Mouse (Mus musculus) MEL (cell line): ENCODE data around the gene Tatdn2. TPM values are rescaled to one million over a fixed set of nuclear protein-coding genes. Genes with fewer than 3 reads are reported as not detected.
A peak's percentile ranks its signal among the peaks of the same experiment; 100 is the strongest.

Experiments used
- DNase-seq: peaks from one replicate; pipeline ENCODE4 v3.0.0; 2011; ENCODE audit warnings: low read depth, low spot score
- H3K27ac ChIP-seq: 2 replicates; pipeline ENCODE4 v1.5.1; 2012; ENCODE audit warnings: low read depth, mild to moderate bottlenecking, control low read depth, low read length, moderate library complexity; ENCODE audit not compliant: control insufficient read depth
- H3K27me3 ChIP-seq, 2 experiments: fragments of 150-350 bp in 1 of 2; sonication (generic) in 1 of 2; 2 replicates each; pipeline ENCODE4 v1.6.1; 2012; ENCODE audit warnings: low read length in 2 of 2, mild to moderate bottlenecking in 2 of 2, improper control_type of control experiment in 1 of 2, moderate library complexity in 1 of 2; ENCODE audit not compliant: insufficient read depth in 2 of 2, control insufficient read depth in 1 of 2
- H3K36me3 ChIP-seq, 2 experiments: 2 replicates each; pipeline ENCODE4 v1.6.1; 2012 to 2014; ENCODE audit warnings: low read length in 2 of 2, improper control_type of control experiment in 1 of 2, inconsistent platforms in 1 of 2, mild to moderate bottlenecking in 1 of 2; ENCODE audit not compliant: insufficient read depth in 2 of 2, control insufficient read depth in 1 of 2
- H3K4me1 ChIP-seq, 2 experiments: fragments of 150-350 bp in 1 of 2; sonication (generic) in 1 of 2; 2 replicates each; pipeline ENCODE4 v1.6.1; 2012; ENCODE audit warnings: low read length in 2 of 2, improper control_type of control experiment in 1 of 2, mild to moderate bottlenecking in 1 of 2; ENCODE audit not compliant: insufficient read depth in 2 of 2, control insufficient read depth in 1 of 2
- H3K4me3 ChIP-seq, 2 experiments: fragments of 150-350 bp in 1 of 2; sonication (generic) in 1 of 2; 2 replicates each; pipeline ENCODE4 v1.5.1; 2012; ENCODE audit warnings: low read depth in 2 of 2, low read length in 2 of 2, mild to moderate bottlenecking in 2 of 2, moderate library complexity in 2 of 2, control low read depth in 1 of 2, improper control_type of control experiment in 1 of 2; ENCODE audit not compliant: control insufficient read depth in 1 of 2, insufficient read depth in 1 of 2
- H3K79me2 ChIP-seq: 2 replicates; pipeline ENCODE4 v1.6.1; 2012; ENCODE audit warnings: mild to moderate bottlenecking, low read length, moderate library complexity; ENCODE audit not compliant: control insufficient read depth, poor library complexity, insufficient read depth
- H3K9ac ChIP-seq: 2 replicates; pipeline ENCODE4 v1.6.1; 2012; ENCODE audit warnings: low read depth, mild to moderate bottlenecking, control low read depth, low read length, moderate library complexity; ENCODE audit not compliant: control insufficient read depth, poor library complexity, severe bottlenecking
- H3K9me3 ChIP-seq: fragments of 150-350 bp; sonication (generic); replicated peaks from 2 replicates; pipeline ENCODE4 v1.6.1; 2012; ENCODE audit warnings: mild to moderate bottlenecking, low read length, improper control_type of control experiment, moderate library complexity; ENCODE audit not compliant: insufficient read depth
- CHD1 ChIP-seq: IDR thresholded peaks from 2 replicates; pipeline ENCODE4 v1.6.1; 2012; ENCODE audit warnings: low read depth, mild to moderate bottlenecking, inconsistent platforms, low read length, improper control_type of control experiment
- E2F4 ChIP-seq: IDR thresholded peaks from 2 replicates; pipeline ENCODE4 v1.6.1; 2011; ENCODE audit warnings: low read depth, low read length, improper control_type of control experiment, borderline replicate concordance
- ELF1 ChIP-seq: IDR thresholded peaks from 2 replicates; pipeline ENCODE4 v1.6.1; 2014; ENCODE audit warnings: low read depth, mild to moderate bottlenecking, inconsistent platforms, low read length, improper control_type of control experiment, moderate library complexity
- ETS1 ChIP-seq: IDR thresholded peaks from 2 replicates; pipeline ENCODE4 v1.6.1; 2012; ENCODE audit warnings: low read depth, mild to moderate bottlenecking, inconsistent platforms, low read length, improper control_type of control experiment, moderate library complexity
- GABPA ChIP-seq: IDR thresholded peaks from 2 replicates; pipeline ENCODE4 v1.6.1; 2012; ENCODE audit warnings: low read depth, mild to moderate bottlenecking, inconsistent platforms, low read length, improper control_type of control experiment, moderate library complexity
- GATA1 ChIP-seq: IDR thresholded peaks from 2 replicates; pipeline ENCODE4 v1.6.1; 2011; ENCODE audit warnings: low read depth, low read length, improper control_type of control experiment
- JUND ChIP-seq: IDR thresholded peaks from 2 replicates; pipeline ENCODE4 v1.6.1; 2011; ENCODE audit warnings: low read depth, mild to moderate bottlenecking, improper control_type of control experiment, low read length
- MAFK ChIP-seq: IDR thresholded peaks from 2 replicates; pipeline ENCODE4 v1.6.1; 2011; ENCODE audit warnings: low read depth, mild to moderate bottlenecking, low read length, improper control_type of control experiment, borderline replicate concordance
- MAZ ChIP-seq: IDR thresholded peaks from 2 replicates; pipeline ENCODE4 v1.6.1; 2012; ENCODE audit warnings: low read depth, mild to moderate bottlenecking, inconsistent platforms, low read length, improper control_type of control experiment
- MEF2A ChIP-seq: IDR thresholded peaks from 2 replicates; pipeline ENCODE4 v1.6.1; 2014; ENCODE audit warnings: low read depth, mild to moderate bottlenecking, inconsistent platforms, low read length, improper control_type of control experiment; ENCODE audit not compliant: poor library complexity, insufficient replicate concordance, severe bottlenecking; ENCODE audit errors: extremely low read depth
- MXI1 ChIP-seq: IDR thresholded peaks from 2 replicates; pipeline ENCODE4 v1.6.1; 2011; ENCODE audit warnings: mild to moderate bottlenecking, low read depth, low read length, improper control_type of control experiment
- MYB ChIP-seq: IDR thresholded peaks from 2 replicates; pipeline ENCODE4 v1.6.1; 2011; ENCODE audit warnings: mild to moderate bottlenecking, low read depth, low read length, improper control_type of control experiment
- MYC ChIP-seq: IDR thresholded peaks from 2 replicates; pipeline ENCODE4 v1.6.1; 2011; ENCODE audit warnings: low read depth, mild to moderate bottlenecking, low read length, improper control_type of control experiment, moderate library complexity
- POLR2A ChIP-seq, 2 experiments: IDR thresholded peaks; 2 replicates each; pipeline ENCODE4 v1.6.1; 2011 to 2012; ENCODE audit warnings: low read length in 2 of 2, mild to moderate bottlenecking in 2 of 2, control low read depth in 1 of 2, improper control_type of control experiment in 1 of 2, low read depth in 1 of 2, moderate library complexity in 1 of 2; ENCODE audit not compliant: control insufficient read depth in 1 of 2, insufficient read depth in 1 of 2, poor library complexity in 1 of 2
- POLR2AphosphoS2 ChIP-seq: IDR thresholded peaks from 2 replicates; pipeline ENCODE4 v1.6.1; 2011; ENCODE audit warnings: low read length, improper control_type of control experiment
- RAD21 ChIP-seq: IDR thresholded peaks from 2 replicates; pipeline ENCODE4 v1.6.1; 2011; ENCODE audit warnings: mild to moderate bottlenecking, low read depth, low read length, improper control_type of control experiment
- SMC3 ChIP-seq: IDR thresholded peaks from 2 replicates; pipeline ENCODE4 v1.6.1; 2011; ENCODE audit warnings: low read depth, low read length, improper control_type of control experiment
- TAL1 ChIP-seq: IDR thresholded peaks from 2 replicates; pipeline ENCODE4 v1.6.1; 2012; ENCODE audit warnings: mild to moderate bottlenecking, inconsistent platforms, low read length, moderate library complexity, mixed read lengths
- TCF12 ChIP-seq: IDR thresholded peaks from 2 replicates; pipeline ENCODE4 v1.6.1; 2014; ENCODE audit warnings: low read depth, mild to moderate bottlenecking, inconsistent platforms, low read length, improper control_type of control experiment, moderate library complexity
- USF1 ChIP-seq: IDR thresholded peaks from 2 replicates; pipeline ENCODE4 v1.6.1; 2014; ENCODE audit warnings: low read depth, mild to moderate bottlenecking, inconsistent platforms, low read length, improper control_type of control experiment, moderate library complexity
- ZC3H11A ChIP-seq: IDR thresholded peaks from 2 replicates; pipeline ENCODE4 v1.6.1; 2012; ENCODE audit warnings: low read depth, mild to moderate bottlenecking, inconsistent platforms, low read length, improper control_type of control experiment
- ZKSCAN1 ChIP-seq: IDR thresholded peaks from 2 replicates; pipeline ENCODE4 v1.6.1; 2012; ENCODE audit warnings: low read depth, mild to moderate bottlenecking, inconsistent platforms, low read length, improper control_type of control experiment, moderate library complexity
- polyA plus RNA-seq, 2 experiments: library from polyadenylated mRNA; stranded (reverse) in 1 of 2; unstranded in 1 of 2; fragments of >175 nt in 1 of 2; fragments of >200 nt in 1 of 2; gene quantifications; 2 replicates each; pipeline versions ENCODE4 v1.2.1 to v1.2.4; 2012; ENCODE audit warnings: low replicate concordance in 2 of 2, low read depth in 1 of 2; ENCODE audit not compliant: insufficient read length in 2 of 2, insufficient read depth in 1 of 2, missing spikeins in 1 of 2
- total RNA-seq: library from RNA; depleted of rRNA; stranded (reverse); fragments of 300-350 nt; gene quantifications from 2 replicates; pipeline ENCODE4 v1.2.3, GENCODE M21; 2012

The Tatdn2 gene
- total and polyA plus RNA-seq, 3 experiments, result 102 to 136 (median 121) TPM

DNA sequence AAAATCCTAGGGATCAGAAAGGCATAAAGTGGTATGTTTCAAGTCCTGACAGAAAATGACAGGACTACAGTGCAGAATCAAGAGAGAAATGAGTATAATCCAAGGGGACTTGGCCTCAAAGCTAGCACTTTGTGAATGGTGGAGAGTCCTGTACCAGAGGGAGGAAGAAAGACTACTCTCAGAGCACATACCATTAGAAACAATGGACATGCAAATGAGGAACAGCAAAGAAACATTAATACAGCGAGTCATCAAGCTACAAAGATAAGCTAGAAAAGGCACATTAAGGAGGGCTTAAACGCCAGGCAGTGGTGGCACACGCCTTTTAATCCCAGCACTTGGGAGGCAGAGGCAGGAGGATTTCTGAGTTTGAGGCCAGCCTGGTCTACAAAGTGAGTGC lies 34.4 kb downstream of the Tatdn2 start:
- DNase-seq, result peak; percentile 52
- no peak for TF ChIP-seq MXI1
- TF ChIP-seq USF1, result no peak
- 0 out of 2 replicates have a peak, but pooled peaks have one; percentile 46 for TF ChIP-seq GATA1
- TF ChIP-seq CHD1, result no peak
- TF ChIP-seq TCF12, result no peak
- no peak for TF ChIP-seq ETS1
- TF ChIP-seq ZC3H11A, result no peak
- TF ChIP-seq POLR2AphosphoS2, result 0 out of 2 replicates have a peak, but pooled peaks have one; percentile 53
- TF ChIP-seq MAZ, result no peak
- TF ChIP-seq POLR2A (IDR thresholded peaks at IDR 0.05; ENCODE audit: control insufficient read depth in 1 of 2, insufficient read depth in 1 of 2, low read depth in 1 of 2, low read length in 2 of 2, poor library complexity in 1 of 2), result no peak; a peak in 1 of 4 replicates
- TF ChIP-seq GABPA, result no peak
- no peak for TF ChIP-seq ELF1
- no peak for TF ChIP-seq MYB
- TF ChIP-seq JUND, result no peak

DNA sequence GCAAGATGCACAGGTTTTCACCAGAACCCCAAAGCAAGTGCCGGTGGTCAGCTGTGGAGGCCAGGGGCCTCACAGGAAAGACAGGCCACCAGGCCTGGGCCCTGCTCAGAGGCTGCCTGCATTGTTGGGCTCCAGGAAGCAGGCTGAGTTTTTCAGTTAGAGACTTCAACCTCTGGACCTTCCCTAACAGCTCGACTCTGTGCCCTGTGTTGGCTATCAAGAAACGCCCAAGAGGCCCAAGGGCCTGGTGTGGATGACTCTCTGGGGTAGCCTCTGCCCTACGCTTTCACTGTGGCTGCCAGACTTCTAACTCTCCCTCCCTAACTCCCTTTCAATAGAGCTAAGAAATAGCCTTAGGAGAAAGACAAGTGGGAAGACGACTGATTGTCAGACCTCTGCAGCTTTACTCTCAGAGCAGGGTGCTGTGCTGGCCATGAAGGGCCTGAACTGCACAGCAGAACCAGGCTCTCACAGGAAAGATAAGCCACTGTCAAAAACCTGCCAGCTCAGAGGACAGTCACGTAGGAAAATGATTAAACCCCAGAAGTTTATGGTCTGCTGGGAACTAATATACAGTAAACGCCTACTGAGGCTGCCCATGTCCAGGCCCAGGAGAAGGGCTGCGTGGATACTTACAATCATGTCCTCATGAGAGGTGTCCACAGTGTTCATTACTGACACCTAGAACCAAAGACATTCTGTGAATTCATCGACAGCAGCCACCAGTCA lies 40.6 kb downstream of the Tatdn2 start:
- DNase-seq, result no peak
- Histone ChIP-seq H3K36me3 (peaks cover 9 to 11% of the 10 kb centered on the region in 2 experiments), H3K4me3 (no peak overlapping the region), H3K4me1 (peaks cover 0 to 9% of the 10 kb centered on the region in 2 experiments; a peak in 3 of 4 replicates), H3K9me3 (no peaks in the 10 kb centered on the region), H3K27me3 (no peaks in the 10 kb centered on the region), H3K9ac (no peak overlapping the region), H3K79me2 (peaks cover 28% of the 10 kb centered on the region), H3K27ac (no peak overlapping the region)
- TF ChIP-seq E2F4 (no peak), MYC (no peak), RAD21 (no peak), MAFK (no peak), ELF1 (no peak), TCF12 (no peak), ZKSCAN1 (no peak), MEF2A (no peak), SMC3 (no peak), TAL1 (no peak)

More for the DNA sequence above, 34.4 kb downstream of the Tatdn2 start:
- no peaks in the 10 kb centered on the region for H3K27me3 ChIP-seq
- no peaks in the 10 kb centered on the region for H3K9me3 ChIP-seq
- H3K9ac ChIP-seq, result no peak overlapping the region
- no peaks in the 10 kb centered on the region for H3K79me2 ChIP-seq
- no peaks in the 10 kb centered on the region for H3K4me1 ChIP-seq
- no peak overlapping the region for H3K27ac ChIP-seq
- H3K36me3 ChIP-seq, result peaks cover 5 to 20% of the 10 kb centered on the region in 2 experiments; a peak in 3 of 4 replicates
- H3K4me3 ChIP-seq, result no peak overlapping the region
